Mouse (Mus musculus) megakaryocyte-erythroid progenitor cell, adult 5-6 weeks (primary cell): Measurements from ENCODE around the gene Gss. TPM values are rescaled to one million over a fixed set of nuclear protein-coding genes. Genes with fewer than 3 reads are reported as not detected.
"Not testable (repeated sequence)": the region's sequence is repeated elsewhere in the genome, so short reads cannot be mapped to it uniquely, and the experiment has no call there.

ENCODE experiments used
- ATAC-seq: replicated peaks from 2 replicates; pipeline ENCODE4 v1.8.0; 2016; ENCODE audit warnings: mild to moderate bottlenecking, inconsistent platforms; ENCODE audit not compliant: severe bottlenecking, poor library complexity, low FRiP score, low TSS enrichment
- total RNA-seq, 2 experiments: library from RNA; stranded (forward) in 1 of 2; stranded (reverse) in 1 of 2; fragments of 200-1000, 215-1000 nt in 1 of 2; fragments of >200 nt in 1 of 2; fragmentation: Nextera tagmentation in 1 of 2; gene quantifications; 2 replicates each; pipeline ENCODE4 v1.2.3; 2014 to 2017

Gss gene
- total RNA-seq, 2 experiments from 2014 or later: 18.9 to 20.2 TPM

DNA sequence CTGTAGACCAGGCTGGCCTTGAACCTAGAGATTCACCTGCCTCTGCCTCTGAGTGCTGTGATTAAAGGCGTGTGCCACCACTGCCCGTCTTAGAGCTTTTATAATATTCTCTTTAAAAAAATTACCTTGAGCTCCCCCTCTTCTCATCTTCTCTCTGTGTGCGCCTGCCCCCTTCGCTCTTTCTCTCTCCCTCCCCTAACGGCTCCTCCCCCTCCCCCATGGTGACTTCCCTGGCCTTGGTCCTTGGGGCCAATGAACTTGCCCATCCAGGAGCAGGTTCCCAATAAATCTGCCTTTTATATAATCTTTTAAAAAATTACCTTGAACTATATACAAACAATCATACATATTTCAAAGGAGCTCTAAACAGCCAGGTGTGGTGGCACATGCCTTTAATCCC lies 9.6 kb downstream of the Gss start:
- ATAC-seq: no peak

DNA sequence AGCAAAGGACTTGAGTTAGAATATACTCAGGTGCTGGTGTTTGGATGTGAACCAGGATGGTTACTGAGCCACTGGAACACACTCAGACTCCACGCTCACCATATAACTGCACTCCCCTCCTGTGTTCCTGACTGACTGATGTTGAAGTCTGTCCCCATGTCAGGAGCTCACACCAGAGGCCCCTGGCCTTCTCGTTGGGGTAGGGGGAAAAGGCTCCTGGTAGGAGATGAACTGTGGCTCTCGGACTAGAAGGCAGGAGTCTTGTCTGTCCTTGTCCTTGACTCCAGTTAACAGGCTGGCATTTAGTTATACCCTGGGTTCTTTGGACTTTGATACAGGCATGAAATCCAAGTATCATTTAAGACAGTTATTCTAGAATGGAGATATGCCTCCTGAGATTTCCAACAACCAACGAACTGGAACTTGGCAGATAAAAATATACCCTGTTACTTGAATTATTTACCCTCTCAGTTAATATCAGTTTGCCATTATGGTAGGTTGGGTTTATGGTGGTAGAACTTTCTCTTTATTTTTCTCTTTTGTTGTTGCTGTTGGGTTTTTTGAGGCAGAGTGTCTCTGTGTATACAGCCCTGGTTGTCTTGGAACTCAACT lies 10.1 kb downstream of the Gss start:
- ATAC-seq: no peak

DNA sequence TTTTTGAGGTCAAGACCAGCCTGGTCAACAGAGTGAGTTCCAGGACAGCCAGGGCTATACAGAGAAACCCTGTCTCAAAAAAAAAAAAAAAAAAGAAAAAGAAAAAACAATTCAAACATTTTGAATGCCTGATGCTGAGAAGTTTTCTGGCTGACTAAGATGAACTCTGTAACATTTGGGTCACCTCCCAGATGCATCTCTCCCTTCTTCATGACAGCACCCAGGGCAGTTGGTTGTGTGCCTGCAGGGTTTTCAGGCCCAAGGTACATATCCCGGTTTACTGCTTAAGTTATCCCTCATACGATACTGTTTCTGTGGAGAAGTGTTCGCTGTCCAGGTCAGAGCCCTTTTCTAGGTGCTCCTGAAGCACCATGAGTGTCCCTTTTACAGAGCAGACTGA lies 12.3 kb downstream of the Gss start:
- no peak for ATAC-seq

DNA sequence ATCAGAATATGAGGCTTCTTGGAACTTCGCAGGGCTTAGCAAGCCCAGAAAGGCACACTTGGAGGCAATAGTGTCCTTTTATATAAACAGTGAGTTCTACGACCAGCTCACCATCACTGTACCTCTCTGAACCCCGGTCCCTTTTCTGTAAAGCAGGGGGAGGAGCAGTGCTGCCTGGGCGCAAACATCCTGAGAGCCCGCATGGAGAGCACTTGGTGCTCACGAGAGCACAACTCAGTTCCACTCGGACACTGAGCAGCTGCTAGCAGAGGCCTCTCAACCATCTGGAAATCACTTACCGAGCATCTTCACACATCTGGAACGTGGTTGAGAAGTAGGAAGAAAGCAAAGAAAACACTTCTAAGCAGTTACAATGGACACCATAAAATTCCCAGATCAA lies 16.0 kb downstream of the Gss start:
- ATAC-seq: no peak

DNA sequence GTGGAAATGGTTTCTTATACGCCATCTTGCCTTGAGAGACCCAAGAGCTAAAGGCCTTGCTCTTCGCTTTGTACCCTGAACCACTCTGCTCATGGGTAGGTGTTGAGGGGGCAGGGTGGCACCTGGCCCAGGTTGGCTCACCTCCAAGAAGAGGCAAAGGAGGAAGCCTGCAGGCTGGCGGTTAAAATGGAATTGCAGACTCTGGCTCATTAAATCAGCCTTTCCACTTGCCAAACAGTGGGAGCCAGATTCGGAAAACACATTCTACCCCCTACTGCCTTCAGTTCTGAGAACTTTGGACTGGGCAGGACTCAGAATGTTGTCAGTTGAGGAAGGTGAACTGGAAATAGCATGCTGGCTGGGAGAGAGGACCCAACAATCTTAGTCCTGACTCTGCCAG lies 17.9 kb downstream of the Gss start:
- no peak for ATAC-seq

DNA sequence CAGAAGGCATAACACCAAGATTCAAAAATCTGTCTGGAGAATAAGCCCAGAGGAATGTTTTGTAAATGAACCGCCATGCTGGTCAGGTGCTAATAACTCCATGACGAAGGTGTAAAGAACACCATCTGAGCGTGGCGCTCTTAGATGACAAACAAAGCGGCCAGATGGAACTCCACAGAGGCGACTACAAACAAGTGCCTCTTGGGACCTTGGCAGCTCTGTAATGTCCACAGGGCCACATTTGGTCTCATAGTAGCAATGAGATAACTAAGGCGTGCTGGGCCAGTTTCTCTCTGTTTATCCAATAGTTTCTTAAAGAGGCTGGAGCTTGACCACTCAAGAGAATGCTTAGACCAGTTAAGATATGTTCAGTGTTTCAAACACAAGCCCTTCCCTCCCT lies 18.6 kb downstream of the Gss start:
- no peak for ATAC-seq

DNA sequence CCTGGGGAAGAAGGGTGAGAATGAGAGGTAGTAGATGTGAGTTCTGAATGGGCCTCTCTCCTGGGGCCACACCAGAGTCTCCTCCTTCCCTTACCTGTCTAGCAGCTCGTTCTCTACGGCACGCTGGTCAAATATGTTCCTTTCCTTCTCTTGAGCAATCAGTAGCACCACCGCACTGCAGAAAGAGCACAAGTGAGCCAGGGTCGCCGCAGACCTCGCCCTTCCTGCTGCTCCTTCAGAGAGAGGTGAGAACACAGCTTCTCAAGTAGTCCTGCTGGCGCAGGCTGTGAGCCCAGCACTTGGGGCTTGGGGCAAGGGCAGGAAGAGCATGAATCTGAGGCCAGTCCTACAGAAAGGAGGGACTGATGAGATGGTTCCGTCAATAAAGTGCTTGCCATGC lies 19.6 kb downstream of the Gss start:
- ATAC-seq: no peak

DNA sequence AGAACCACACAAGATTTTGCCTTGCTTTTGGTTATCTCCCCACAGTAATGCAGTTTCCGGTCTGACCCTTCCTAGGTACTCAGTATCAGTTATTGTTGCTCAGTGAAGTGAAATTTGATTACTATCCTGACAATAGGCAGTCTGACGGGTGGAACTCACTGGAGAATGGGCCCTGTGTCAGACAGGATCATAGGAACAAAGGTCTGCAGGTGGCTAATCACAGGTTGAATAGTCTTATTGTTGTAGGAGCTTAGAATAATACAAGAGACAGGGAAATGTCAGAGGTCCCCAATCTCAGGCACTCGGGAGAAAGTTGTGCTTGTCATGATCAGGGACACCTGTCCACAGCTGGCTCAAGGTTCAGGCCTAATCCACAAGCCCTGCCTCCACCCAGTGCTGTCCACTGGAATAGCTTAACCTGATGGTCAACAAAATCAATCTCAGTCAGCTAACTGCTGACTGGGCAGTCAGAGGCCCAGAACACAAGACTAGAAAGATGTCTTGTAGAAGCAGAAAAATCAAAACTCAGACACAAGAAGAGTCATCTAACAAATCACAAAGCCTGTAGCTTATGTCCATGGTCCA lies 23.3 kb downstream of the Gss start:
- ATAC-seq: peak; percentile 48; the same call in 1 of the 2 replicates

DNA sequence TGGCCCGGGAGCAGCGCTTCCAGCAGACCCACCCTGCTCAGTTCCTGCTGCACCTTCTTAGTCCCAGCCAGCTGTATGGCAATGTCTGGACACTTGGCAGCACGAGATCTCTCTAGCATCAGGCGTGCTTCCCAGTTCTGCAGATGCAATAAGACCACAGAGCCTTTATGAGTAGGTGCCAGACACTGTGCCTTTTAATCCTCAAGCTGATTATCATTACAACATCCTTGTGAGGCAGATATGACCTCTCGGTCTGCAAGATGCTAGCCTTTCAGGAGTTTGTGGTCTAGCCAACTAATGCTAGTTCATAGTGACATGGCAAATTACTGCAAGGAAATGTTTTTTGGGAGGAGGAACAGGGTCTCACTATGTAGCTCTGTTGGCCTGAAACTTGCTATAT lies 24.9 kb downstream of the Gss start:
- peak; percentile 61 for ATAC-seq

DNA sequence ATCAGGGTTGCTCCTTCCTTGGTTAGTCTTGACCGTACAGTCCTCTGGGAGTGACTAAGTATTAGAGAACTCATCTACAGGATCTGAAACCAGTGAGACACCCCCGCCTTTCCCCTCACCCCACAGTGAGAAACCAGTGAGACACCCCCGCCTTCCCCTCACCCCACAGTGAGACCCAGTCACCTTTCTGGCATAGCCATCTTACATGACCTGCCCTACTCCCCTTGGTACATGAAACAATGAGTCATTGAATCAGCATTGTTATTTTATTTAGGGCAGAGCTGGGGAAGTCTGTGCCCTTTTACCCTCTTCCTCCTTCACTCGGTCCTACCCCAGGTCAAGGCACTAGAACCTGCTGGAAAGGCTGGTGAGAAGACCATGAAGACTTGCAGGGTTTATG lies 29.7 kb downstream of the Gss start:
- no peak for ATAC-seq

DNA sequence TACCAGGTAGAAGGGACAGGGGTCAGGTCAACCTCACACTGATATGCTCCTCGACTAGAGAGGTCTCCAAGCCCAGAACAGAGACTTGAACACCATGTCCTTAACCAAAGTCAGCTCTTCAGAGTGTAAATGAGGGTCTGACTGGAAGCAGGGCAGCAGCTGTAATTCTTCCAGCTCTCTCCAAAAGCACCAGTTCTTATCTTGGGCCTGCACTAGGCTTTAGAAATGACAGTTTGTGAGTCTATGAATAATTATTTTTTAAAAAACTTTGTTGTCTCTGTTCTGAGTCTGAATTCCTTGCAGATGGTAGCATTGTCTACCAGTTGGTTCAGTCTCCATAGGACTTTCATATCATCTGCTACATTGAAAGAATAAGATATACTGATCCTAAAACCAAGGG lies 30.4 kb downstream of the Gss start:
- ATAC-seq: peak; percentile 68

DNA sequence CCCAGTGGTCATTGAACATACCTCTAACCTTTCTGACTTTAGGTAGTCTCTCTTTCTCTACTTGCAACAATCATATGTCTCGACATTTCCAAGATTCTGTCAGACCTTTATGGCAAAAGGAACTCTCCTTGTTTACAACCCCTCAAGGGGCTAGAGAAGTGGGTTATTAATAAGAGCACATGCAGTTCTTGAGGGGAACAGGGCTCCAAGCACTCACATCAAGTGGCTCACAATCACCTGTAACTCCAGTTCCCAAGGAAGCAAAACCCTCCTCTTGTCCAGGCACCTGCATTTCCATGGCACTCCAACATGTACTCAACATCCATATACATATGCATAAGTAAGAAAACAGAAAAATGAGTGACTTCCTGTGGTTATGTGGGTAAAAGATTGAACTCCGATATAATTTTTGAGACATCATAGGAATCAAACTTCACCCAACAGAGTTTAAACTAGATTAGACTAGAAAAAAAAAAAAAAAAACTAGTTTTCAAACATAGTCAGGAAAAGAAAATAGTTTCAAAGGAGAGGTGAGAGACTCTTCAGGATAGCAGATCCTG lies 38.1 kb downstream of the Gss start:
- ATAC-seq: no peak

DNA sequence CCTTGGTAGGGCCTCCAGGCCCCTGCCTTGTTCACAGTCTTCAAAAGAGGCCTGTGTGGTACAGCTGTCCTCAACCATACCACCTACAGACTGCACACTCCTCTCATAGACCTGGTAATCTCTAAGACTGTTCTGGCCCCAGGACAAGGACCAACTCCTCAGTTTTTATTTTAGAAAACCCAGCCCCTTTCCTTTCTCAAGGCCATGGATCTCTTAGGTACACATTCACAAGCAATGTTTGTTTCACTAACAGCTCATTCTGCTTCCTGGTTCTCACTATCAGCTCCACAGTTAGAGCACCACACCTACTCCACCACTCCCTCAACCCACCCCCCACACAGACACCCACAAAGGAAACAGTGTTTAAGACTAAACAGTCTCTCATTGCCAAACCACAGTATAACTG lies 39.7 kb downstream of the Gss start:
- ATAC-seq: peak; percentile 95

DNA sequence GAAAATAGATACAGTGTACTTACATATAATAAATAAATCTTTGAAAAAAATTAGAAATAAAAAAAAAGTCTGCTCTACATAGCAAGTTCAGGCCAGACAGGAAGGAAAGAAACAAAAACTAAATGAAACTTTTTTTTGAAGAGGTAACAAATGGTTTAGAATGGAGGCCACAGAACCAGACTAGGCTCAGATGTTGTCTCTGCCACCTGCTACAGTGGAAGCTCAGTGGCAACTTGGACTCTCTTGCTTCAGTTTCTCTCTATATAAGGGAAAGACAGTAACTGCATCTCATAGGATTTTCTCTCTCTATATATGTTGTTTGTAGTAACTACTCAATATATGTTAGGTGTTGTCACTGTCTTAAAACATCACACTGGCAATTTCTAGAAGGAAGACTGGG lies 40.3 kb downstream of the Gss start:
- no peak for ATAC-seq

DNA sequence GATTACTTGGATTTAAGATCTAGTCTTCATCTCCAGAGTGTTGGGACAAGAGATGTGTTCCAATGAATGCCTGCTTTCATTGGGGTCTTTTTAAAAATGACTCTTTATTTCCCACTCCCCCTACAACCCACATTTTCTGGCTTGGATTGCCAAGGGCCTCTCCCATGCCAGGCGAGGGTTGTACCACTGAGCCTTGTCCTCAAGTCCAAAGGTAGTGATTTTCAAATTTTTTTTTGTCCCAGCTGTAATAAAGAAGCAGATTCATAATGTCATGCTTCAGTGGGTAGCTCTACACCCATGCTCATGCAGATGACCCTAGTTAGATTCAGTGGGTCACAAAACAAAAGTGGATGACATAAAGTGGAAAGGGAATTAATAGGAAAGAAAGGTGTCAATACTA lies 45.7 kb downstream of the Gss start:
- no peak for ATAC-seq

DNA sequence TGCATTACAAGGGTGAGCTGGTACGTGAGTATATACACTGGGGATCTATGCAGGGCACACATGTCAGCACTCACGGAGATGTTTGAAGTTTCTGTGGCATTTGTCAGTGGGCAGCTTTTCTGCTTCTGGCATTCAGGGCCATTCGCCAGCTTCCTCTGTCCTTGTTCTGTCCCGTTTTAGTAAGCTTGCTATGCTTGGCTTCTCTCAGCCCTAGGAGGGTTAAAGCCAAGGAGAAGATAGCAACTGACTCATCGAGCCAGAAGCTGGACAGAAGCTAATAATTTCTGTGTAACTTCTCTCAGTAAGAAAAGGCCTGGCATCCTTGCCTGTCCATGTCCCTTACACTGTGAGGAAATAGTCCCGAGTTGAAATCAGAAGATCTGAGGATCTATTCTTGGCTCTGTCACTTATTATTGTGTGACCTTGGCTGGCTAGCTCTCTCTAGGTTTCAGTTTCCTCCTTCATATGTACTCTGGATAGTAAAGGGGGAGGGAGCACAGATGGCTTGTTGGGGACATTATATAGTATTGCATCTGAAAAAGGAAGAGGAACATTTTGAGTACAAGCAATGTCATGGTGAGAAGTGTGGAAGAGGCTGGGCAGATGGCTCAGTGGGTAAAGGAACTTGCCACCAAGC lies 51.7 kb downstream of the Gss start:
- ATAC-seq: no peak

DNA sequence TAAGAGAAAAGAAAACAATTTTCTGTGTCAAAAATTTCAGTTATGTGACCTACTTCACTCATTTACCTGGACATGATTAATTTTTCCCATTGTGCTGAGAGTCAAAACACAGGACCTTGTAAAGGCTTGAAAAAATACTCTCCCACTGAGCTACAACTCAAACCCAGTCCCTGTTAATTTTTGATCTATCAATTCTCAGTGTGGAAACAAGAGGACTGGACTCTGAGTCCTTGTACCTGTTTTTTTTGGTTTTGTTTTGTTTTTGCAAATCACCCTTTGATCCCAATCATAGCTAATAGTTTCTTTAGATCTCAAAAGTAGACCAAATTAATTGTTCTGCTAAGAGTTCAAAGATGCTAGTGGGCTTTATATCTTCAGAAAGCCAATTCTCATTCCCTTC lies 52.9 kb downstream of the Gss start:
- ATAC-seq: no peak

DNA sequence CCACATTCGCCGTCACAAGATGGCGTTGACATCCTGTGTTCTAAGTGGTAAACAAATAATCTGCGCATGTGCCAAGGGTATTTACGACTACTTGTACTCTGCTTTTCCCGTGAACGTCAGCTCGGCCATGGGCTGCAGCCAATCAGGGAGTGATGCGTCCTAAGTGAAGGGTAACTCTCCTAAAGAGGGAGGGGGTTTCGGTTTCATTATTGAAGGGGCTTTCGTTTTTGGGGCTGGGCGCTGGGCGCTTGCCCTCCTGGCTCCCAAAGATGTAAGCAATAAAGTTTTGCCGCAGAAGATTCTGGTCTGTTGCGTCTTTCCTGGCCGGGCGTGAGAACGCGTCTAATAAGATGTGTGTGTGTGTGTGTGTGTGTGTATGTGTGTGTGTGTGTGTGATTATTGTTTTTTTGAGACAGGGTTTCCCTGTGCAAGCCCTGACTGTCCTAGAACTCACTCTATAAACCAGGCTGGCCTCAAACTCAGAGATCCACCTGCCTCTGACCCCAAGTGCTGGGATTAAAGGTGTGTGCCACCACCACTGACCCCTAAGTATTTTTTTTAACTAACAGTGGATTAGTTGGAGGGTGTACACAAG lies 54.0 kb downstream of the Gss start:
- not testable (repeated sequence) for ATAC-seq

DNA sequence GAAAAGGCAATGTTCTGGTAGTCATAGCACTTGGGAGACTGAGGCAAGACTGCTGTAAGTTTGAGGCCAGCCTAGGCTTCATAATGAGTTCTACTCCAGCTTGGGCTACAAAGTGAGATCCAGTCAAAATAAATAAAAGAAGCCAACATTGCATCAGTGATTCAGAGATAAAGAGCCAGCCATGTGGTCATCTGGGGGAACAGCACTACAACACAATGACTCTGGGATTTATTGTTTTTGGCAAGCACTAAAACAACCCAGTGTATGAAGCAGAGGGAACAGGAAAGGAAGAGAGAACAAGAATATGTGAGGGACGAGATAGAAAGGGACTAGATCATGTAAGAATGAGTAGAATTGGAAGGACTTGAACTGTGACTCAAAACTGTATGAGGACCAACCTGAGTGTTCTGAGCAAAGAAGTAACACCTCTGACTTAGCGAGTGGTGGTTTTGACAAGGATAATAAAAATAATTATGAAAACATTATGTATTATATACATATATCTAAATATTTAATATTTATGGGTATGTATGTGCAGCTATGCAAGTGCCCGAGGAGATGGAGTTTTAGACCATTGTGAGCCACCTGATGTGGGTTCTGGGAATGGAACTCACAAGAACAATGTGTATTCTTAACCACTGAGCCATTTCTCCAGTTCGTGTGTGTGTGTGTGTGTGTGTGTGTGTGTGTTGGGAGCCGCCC lies 54.7 kb downstream of the Gss start:
- ATAC-seq: peak; percentile 50; the same call in 1 of the 2 replicates

DNA sequence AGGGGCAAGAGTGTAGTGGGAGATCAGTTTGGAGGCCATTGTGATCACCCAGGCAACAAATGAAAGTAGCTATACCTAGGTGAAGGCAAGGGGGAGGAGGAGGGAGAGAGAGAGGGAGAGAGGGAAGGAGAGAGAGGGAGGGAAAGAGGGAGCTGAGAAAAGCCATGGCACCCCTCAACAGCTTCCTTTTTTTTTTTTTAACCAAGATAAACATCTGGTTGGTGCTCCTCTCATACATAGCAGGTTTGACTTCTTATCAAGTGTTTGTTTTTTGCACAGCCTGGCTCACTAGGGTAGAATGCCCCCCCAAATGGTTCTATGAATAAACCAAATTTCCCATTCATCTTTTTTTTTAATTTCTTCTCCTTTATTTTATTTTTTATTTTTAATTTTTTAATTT lies 56.3 kb downstream of the Gss start:
- ATAC-seq: no peak
